Mouse (Mus musculus) gastrocnemius, postnatal 10 days (tissue): ENCODE measurements around the gene Pde4b. TPM values are rescaled to one million over a fixed set of nuclear protein-coding genes. Genes with fewer than 3 reads are reported as not detected.

Source experiments
- DNase-seq: peaks from one replicate; pipeline ENCODE4 v3.0.0; 2021; ENCODE audit warnings: mixed read lengths
- total RNA-seq, 2 experiments: library from RNA; stranded (reverse); gene quantifications; 2 replicates each; pipeline ENCODE4 v1.2.3; 2021

Pde4b gene
- total RNA-seq, 2 experiments from 2014 or later: 44.7 to 61.4 TPM

DNA sequence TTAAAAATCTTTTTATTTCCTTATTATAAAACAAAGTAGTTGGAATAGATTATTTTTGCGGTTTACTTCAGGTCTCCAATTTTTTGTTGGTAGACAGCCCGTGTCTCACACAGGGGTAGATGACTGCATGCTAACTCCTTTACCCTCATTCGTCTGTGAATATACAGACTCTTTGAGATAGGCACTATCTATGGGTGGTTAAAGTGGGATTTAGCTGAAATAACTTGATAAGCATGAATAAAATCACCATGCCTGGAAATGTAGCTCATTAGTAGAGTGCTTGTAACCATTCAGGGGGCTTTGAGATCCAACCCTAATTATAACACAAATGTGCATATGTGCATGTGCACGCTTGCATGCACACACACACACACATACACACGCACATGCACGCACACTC is 488.8 kb downstream of the Pde4b start:
- DNase-seq: no peak

DNA sequence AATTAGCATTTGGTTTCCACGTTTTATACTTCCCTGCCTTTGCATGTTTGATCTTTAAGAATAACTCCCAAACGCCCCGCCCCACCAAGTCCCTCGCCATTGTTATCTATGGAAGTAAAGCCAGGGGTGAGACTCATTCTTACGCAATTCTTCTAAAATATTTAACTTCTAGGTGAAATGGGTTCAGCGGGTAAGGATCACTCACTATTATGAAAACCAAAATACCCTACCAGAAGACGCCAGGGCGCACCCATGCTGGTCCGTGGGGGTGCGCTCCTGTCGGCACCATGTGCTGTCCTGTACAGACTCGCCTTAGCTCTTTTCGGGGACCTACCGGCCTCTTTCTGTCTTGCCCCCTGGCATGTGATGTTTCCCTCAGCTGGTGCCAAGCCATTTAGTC is 490.3 kb downstream of the Pde4b start:
- no peak for DNase-seq

DNA sequence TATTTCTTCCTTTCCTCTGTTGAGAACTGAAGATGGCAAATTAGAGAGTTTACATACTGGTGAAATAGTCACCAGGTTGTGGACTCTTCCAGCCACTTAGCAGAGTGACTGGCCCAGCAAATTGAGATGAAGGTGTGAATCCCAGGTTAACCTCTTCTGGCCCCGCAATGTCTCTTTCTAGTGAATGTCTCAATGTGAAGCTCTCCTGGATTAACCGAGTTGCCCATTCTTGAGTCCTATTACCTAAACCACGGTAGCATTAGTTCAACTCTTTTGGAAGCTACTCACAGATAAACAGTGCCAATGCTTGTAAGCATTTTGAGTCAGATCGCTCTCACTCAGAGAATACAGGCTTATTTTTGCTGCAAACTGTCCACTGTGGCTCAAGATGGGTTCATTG is 491.7 kb downstream of the Pde4b start:
- DNase-seq: no peak

DNA sequence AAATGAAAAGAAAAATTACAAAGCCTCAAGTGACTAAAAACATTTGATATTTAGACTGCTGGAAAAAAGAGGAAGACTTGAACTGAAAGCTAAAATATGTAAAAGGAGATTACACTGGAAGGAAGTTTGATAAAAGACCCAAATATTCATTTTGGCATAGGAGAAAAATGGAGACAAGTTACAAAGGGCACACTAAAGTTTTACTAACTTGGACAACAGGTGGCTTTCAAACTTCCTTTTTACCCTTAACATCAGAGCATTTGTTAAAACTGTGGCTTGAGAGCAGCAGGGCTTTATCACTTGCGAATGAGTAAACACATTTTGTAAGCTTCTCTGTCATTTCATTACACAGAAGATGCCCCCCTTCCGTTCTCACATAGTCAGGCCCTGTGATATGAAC is 492.4 kb downstream of the Pde4b start:
- DNase-seq: no peak

DNA sequence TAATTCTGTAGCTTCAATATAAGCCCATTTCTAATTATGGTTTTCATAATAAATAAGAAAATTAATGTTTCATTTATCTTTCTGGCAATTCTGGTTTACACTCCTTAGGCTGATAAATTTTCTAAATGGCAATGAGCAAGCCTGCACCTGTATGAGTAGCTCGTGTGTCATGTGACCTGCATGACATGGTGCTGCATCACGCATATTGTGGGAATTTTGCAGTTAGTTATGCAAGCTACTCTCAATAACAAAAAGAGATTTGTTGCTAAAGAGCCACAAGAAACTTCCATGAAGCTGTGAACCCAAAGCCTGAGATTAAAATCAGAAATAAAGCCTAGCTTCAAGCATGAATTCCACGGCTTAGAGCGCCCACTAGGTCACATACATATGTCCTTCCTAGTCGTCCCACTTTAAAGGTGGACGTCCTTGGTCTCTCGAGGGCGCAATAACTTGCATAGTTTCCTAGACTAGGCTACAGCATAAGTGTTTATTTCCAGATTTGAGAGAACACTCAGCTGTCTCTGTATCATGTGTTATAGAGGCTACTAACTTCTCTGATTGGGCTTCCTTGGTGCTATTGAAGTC is 494.9 kb downstream of the Pde4b start:
- no peak for DNase-seq

DNA sequence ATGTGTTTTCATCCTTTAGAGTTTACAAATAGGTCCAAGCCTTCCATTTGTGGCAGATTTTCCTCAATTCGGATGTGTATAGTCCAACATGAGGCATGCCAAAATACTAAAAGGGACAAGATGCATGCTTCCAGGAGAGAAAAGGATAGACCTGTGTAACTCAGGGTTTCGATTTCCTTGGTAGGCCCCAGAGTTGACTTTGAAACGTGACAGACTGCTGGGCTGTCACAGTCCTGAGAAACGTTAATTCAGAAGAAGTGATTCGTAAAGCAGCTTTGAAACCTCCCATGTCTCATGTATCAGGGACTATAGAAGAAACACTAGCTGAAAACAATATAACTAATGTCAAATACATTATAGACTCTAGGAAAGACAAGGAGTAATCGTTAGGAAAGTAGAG is 495.6 kb downstream of the Pde4b start:
- no peak for DNase-seq

DNA sequence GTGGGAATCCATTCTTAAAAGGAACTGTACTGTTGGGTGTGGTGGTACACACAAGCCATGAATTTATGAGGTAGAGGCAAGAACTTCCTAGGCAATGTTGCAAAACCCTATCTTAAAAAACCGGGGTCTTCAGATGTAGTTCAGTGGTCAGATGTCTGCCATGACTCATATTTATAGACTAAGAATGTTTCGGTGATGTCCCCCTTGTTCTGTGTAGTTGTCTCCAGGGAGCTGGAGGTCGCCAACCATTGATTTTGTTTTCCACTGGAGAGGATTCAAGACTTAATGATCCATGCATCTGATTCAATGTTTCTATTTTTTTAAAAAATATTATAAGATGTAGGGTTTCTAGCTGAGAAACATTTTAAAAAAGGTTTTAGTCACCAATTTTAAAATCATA is 496.1 kb downstream of the Pde4b start:
- DNase-seq: no peak

DNA sequence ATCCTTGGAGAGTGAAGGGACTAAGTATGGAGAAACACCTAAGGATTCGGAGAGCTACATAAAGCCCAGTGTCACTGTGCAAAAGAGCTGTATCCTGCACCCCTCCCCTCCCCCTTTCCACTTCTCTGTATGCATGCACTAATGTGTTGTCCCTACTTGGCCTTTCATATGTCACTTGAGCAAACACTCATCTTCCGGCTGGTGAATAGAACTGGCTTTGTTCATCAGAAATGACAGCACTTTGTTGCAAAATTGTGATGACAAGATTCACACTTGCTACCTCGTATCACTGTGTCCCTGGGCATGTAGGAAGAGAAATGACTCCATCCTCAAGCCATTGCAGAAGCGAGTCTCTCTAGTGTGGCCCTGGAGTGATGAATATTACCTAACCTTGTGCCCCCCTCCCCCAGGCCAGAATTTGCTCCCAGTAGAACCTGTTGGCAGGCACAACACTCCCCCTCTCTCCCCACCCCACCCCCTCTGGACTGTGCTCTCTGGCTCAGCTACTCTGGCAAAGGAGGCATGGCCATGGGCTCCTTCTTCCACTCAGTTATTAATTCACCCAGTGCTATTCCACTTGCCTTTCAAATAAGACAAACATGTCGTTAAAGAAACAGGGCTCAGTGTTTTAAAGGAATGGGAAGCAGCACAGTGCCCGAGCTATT is 497.4 kb downstream of the Pde4b start:
- no peak for DNase-seq

DNA sequence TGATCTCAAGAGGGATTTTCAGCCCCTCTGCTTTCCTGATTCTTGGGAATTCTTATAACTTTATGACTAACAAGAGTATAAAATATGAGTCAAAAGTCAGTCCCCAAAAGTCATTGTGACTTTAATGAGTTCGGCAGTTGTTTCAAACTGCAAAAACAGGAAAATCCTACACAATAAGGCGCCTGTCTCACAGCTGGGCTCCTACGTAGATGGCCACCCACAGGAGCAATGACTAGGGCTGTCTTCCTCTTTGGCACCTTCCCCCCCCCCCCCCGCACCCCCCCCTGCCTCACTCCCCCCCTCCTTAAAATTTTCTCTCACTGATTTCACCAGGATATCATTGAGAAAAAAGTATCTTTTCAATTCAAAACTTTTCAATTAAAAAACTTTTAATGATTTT is 498.2 kb downstream of the Pde4b start:
- DNase-seq: no peak

DNA sequence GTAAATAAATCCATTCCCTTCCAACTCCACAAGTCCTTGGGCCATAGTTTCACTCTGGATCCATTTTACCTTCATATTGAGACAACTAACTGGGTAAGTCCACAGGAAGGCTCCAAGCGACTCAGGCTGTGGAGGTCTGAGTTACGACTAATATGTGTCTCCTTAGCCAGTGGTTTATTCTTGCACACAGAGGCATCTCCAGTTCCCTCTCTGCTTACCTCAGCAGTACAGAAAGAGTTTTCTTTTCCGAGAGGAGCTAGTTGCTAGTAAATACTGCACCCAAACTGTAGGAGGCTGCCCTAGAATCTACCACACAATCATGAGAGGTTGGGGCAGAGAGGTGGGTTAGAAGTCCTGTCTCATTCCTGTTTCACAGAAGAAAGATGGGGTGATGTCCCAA is 499.4 kb downstream of the Pde4b start:
- no peak for DNase-seq

DNA sequence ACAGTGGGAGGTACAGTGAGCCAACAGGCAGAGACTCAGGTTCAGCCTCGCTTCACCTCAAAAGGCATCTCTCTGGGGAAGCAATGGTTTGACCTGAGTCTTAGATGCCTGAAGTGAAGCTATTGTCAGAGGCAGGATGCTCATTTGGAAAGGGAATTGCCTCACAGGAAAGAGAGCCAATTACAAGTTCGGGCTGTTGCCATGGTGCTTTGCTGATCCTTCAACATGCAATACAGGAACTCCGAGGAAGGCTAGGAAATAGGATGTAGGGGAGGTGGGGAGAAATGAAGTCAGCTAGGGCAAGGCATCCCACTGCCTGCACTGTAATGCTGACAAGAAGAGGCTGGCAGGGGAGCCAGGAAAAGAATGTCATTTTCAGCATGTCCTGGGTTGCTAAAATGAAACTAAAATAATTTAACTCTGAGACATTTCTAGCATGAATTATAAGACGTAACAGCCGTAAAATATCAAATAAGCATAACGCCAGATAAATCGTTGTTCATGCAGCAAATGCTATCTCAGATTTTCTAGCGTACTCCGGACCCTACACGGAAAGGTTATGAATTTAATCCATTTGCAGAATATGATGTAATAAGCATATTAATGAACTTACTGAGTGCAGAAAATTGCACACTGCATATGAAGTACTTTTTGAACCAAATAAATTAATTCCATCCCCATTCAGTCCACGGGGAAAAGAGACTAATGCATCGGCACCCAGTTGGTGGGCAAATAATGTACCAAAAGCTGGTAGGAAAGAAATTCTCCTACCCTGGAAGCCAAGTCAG is 501.5 kb downstream of the Pde4b start:
- no peak for DNase-seq

DNA sequence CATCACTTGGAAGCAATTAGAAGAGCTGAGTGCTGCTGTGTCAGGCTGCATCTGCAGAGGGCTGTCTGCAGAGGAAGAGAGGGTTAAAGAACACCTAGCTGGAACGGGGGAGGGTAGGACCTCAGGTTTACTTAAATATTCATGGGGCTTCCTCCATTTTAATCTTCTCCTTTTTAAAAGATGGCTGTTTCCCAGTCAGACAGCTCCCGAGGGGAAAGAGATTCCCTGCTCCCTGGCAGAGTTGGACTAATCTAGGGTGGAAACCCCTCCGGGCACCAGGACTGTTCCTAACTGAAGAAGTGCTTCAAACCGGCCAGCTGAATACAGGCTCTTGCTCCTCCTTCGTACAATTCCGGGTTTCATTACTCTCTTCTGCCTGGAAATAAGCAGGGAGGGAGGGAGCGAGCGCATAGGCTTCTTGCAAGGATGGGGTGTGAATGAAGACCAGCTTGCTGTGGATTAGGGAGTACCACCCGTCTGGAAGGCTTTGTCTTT is 502.2 kb downstream of the Pde4b start:
- no peak for DNase-seq

DNA sequence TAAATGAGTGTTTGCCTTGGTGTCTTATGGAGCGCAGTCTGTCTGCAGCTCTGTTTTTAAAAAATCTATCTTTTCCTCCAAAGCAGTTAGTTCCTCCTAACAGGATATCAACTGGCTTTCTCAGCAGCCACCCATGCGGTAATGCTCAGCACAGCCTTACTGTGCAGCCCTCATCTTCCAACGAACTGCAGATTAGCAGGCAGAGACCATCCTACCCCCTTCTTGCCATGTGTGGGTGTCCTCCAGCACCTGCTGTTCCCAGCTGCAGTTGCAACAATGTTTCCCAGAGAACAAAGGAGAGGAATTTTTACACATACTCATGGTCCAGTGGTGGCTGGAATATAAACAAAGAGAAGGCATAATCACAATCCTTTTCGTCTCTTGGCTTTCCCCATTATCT is 504.5 kb downstream of the Pde4b start:
- no peak for DNase-seq

DNA sequence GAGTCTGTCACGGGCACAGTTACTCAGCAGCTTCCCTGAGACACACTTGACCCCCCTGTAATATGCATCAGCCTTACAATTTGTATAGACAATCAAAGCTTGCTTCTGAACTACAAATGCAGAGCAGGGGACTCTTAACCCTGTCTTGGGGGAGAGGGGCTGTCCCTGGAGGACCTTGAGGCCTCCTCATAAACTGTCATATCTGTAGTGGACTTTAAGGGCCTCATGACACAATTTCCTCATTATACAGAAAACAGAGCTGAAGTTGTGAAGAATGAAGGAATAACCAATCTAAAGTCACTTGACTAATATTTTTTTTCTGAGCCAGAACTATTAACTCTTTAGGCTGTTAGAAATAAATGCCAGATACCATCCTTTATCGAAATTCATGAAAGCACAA is 505.2 kb downstream of the Pde4b start:
- DNase-seq: no peak

DNA sequence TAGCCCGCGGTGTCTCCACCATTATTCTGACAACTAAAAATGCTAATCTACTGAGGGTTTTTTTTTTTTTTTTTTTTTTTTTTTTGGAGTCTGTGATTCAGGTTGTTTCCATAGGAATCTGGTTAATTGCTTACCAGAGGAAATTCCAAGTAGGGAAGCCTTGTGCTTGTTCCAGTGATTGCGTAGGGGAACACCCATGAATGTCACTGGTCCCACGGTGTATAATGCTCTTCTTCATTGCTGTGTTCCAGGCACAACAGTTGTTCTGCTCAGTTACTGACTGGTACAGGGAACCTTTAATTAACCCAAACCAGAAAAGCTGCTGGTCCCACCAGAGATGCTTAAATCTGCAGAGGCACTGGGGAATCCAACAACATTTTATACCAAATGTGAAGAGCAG is 506.3 kb downstream of the Pde4b start:
- DNase-seq: no peak

DNA sequence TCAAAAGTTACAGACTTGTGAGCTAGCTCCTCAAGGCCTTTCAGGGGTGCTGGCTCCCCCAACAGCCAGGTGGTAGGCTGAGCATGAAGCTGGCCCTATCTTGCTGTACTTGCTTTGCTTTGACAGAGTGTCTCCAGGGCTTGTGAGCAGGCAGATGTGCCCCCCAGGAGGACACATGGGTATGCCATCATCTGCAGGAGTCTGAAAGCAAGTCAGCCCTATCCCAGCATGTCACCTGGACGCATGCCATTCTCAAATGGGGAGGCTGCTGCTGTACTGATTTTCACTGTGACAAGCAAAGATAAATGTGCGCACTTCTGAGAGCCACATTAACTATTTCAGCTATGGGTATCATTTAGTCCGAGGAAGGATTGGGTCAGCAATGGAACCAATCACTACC is 507.2 kb downstream of the Pde4b start:
- no peak for DNase-seq

DNA sequence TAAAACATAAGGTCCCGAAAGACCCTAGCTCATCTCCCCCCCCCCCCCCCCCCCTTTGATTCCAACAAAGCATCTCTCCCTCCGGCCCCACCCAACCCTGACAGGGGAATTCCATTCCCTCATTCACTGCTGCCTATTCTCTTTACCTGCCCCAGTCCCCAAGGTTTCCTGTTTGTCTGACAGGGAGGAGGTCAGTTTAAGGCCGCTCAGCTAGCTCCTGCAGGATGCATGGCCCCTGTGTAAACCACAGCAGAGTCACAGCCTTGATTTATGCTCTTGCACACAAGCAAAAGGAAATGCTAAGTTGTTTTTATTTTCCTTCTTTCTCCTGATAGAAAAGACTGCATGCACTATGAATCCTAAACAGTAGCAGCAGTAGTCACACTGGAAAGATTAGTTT is 516.6 kb downstream of the Pde4b start:
- no peak for DNase-seq

DNA sequence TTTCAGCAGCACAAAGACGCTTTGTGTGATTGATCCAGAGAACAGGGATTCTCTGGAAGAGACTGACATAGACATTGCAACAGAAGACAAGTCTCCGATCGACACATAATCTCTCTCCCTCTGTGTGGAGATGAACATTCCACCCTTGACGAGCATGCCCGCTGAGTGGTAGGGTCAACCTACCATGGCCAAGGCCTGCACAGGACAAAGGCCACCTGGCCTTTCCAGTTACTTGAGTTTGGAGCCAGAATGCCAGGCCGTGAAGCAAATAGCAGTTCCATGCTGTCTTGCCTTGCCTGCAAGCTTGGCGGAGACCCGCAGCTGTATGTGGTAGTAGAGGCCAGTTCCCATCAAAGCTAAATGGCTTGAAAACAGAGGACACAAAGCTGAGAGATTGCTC is 517.9 kb downstream of the Pde4b start:
- DNase-seq: no peak

DNA sequence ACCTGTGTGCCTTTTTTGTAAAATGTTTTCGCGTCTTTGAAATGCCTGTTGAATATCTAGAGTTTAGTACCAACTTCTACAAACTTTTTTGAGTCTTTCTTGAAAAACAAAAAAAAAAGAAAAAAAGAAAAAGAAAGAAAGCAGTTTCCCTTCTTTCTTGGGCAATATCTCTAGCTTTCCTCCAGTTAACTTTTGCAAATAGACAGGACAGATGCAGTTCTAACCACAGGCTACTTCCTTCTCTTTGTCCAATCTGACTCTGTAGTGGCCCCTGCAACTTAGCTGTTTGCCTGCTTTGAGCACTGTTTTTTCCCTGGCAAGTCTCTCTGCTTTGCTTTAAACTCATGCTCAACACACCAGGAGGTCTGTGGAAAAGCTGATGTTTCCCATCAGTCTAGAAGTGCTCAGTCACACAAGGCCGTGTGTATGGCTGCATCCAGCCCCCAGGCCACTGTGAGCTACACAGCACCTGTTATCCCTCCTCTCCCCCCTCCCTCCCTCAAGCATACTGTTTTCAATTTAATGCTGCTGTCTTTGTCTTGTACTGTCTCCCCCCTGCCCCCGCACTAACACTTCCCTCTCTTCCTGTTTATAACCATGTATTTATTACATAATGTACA is 518.5 kb downstream of the Pde4b start:
- DNase-seq: no peak

DNA sequence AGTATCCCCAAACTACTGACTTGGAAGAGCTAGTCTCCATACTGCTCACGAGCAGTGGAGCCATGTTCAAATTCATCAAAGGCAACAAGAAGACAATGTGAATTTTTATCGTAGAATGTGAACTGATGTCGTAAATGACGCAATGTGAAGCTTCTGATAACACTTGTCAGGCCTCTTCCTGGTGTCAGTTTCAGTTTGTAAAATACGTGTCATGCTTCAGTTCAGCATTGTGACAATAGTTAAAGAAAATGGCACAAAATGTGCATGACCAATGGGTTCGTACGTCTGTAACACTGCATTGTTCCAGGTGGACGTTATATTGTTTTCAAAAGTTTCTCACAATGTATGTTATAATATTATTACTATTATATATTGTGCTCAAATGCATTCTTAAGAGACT is 519.5 kb downstream of the Pde4b start:
- no peak for DNase-seq

DNA sequence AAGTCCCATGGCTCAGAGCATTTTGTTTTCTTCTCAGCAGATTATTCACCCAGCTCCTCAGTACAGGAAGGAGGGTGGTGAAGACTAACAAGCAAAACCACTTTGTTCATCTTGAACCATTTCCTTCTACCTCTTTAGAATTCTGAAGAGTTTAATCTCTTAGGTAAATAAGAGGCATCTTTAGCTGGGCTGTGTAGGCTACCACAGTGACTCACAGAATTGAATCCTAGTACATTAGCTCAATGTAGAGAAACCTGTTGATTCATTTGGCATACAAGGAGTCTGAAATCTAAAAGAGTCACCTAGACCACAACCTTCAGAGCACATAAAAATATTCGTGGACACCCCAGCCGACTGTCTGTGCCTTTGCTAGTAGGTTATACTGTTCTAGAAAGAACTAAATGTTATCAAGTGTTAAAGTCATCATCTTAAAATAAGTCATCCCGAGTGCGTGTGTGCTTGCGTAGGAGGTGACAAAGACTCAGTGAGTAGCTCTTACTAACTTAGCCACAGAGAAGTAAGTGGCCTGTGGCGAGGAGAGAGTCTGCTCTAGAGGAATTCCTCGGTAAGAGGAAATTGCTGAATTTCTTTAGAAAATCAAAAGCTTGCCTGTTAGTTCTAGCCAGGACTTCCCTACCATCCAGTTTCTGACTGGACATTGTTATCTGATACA is 520.5 kb downstream of the Pde4b start:
- no peak for DNase-seq

DNA sequence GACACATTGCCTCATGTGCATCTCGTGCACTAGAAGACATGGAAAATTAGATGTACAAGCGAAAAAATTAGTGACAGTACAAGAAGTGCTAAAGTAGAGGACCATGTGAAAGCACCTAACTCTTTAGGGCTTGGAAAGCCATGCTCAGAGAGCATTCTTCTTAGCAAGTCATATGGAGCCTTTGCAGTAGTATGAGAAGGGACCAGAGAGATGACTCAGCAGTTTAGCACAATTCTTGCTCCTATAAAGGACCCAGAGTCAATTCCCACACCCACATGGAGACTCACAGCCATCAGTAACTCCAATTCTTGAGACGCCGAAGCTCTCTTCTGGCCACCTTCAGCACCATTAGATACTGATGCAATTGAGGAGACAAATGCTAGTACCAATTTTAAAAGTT is 525.3 kb downstream of the Pde4b start:
- DNase-seq: no peak

DNA sequence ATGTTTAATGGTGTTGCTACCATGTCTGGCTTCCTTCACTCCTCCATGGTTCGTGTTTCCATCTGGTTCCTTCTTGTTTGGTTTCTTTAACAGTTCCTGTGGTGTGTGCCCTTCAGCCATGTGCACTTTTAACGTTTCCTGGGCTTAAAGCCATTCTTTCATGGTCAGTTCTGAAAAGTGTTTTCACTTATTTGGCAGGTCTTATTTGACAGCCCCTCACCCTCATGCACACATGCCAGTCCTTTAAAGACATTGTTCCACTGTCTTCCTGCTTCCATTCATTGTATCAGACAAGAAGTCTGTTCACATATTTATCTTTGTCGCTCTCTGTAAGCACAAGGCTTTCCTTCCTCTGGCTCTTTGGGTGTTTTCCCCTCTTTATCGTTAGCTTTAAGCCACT is 530.4 kb downstream of the Pde4b start:
- no peak for DNase-seq
